Mouse (Mus musculus): ENCODE measurements around the gene Boll.
"Not testable (repeated sequence)": the region's sequence is repeated elsewhere in the genome, so short reads cannot be mapped to it uniquely, and the experiment has no call there.

The Boll gene

DNA sequence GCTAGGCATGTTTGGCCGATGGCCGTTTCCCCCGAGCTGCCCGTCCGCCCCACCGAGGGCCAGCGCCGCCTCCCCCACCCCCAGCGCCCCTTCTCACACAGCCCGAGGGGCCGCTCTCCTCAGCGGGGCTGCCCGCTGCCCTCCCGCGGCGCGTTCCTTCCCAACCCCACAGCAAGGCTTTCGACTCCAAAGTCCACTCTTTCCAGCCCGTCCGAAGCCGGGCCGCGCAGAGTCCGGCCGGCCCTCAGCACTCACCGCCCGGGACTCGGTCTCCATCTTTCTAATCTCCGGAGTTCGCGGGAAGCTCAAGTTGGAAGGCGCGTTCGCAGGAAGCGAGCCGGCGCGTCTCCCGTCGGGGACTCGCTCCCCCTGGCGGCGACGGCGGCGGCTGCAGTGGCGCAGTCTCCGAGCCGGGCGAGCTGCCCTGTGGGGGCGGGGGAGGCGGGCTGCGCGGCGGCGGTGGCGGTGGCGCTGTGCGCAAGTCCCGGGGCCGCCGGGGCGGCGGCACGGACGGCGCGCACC, at the start of gene Boll:
Gene Boll (minus strand): TSS at position 426 of the 522 bp plus-strand sequence.
- DNase-seq (ENCODE audit: low read depth, low spot score) = no peak

DNA sequence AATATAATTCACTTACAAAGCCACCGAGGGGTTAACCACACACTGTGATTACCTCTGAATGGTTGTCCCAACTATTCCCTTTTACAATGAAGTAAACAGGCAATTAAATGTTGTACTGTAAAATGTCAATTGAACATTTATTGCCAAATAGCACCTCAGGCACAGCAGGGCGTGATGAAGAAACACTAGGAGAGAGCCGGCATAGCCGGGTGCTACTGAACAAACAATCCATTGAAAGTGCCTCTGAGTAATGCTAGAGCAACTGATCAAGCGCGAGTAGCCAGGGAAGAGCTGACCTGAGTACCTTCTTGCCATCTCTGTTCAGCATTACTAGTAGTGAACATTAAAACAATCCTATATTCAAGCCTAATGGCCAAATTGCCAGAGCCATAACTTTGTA, 49.3 kb upstream of the Boll start:
- DNase-seq (ENCODE audit: low read depth, low spot score) = no peak

DNA sequence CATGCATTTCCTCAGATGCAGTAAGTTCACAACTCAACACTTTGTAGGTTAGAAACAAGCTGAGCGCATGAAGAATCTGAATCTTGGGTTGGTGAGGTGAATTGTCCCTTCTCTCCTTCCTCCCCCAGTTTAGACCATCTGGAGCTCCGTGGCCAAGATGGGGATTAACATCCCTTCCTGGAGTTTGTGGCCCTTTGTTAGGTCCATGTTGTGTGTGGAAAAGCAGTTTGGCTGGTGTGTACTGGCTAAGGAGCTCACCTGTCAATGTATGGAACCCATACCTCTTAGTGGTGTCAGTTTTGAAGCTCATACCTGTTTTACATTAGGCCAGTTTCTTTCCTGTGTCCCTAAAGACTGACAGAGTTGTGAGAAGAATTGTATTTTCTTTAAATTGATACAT, 47.8 kb upstream of the Boll start:
- no peak for DNase-seq (ENCODE audit: low read depth, low spot score)

DNA sequence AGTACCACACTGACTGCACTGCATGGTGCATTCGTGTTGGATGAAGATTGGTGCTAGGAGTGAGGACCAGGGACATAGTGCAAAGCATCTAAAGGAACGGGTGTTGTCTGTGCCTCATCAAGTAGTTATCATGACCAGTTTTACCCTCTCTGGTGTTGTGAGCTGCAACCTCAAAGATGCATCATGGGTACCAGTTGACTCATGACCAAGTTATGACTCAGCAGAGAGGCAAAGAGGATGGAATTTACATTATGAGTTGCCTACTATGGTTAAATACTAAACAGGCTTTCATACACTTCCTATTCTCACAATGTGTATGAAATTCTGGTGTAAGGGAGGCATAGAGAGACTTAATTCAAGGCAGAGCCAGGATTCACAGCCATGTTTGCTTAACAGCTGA, 47.4 kb upstream of the Boll start:
- peak; percentile 56 for DNase-seq (ENCODE audit: low read depth, low spot score)

DNA sequence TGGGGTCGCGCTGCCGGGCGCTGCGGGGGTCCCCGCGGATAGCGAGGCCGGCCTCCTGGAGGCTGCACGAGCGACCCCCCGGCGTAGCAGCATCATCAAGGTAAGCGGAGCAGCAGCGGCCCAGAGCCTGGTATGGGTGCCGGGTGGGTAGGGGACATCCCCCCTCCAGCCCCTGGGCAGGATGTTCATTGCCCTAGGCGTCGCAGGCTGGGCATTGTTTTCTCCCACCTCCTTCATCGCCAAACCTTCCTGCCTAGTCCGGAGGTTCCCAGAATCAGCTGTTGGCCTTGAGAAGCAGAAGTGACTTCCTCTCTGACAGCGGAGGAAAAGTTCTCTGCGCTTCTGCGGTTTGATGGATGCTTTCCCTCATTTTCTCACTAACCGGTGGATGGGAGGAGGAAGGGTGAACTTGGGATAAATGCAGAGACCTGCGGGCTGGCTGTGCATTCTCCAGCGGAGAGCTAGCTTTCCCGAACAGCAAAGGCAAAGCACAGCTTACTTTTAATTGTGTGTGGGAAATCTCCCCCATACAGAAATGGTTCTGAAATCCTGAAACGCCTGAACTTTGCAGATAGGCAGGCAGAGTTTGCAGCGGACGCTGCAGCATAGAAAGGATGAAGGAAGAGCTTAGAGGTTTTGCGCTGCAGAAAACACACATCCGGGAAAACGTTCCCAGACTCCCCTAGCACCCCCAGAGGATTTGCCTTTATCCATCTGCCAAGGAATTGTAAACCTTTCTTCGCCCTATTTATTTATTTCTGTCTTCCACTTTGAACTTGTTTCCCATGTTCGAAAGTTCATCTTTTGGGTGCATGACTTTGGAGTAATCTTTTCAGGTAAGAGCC, 43.5 kb upstream of the Boll start:
- DNase-seq (ENCODE audit: low read depth, low spot score) = no peak

DNA sequence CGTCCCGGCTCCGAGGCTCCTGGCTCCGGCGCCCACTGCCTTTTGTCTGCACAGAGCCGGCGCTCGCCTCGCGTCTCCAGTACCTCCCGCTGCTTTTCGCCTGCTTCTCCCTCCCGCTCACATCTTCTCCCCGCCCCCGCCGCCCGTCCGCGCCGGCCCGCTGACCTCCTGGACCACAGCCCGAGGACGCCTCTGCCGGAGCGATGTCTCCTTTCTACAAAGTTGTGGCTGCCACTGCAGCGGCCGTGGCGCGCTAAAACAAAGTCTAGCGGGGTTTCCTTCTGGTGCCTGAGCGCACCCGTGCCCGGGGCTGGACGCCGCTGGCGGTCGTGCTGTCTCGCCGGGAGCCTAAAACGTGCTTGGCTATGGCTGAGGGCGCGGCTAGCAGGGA, 42.7 kb upstream of the Boll start:
- no peak for DNase-seq (ENCODE audit: low read depth, low spot score)

DNA sequence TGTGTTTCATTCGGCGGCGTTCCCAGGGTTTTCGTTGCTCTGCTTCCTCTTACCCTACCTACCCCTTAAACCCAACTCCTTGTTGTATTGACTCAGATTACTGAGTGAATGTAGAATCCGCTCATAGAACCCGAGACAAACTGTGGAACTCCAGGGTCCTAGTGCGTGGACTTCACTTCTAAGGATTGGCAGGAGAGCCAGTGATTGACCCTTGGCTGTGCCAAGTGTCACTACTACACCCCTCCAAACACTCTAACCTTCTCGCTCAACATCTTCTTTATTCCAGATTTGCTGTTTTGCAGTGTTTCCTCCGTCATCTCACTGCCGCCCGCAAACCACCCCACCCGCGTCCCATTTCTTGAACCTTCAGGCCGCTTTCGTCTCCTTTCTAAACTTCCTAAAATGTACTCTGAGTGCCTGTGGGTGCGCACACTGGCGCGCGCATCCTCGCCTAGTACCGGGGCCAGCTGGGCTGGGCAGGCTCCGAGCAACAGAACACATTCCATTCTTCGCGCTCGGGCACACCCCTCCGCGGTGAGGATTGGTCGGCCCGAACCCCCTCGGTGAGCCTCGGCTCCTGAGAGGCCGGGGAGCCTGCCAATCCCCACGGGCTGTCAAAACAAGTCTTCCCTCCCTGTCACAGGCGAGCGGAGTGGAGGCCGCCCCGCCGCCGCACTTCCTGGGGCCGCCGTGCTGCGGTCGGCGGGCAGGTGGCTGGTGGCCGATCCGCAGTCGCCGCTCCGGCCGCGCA, 42.2 kb upstream of the Boll start, which contains the start of gene Plcl1:
Gene Plcl1 (plus strand): TSS at position 650 of the 751 bp plus-strand sequence.
- peak; percentile 71 for DNase-seq (ENCODE audit: low read depth, low spot score)

DNA sequence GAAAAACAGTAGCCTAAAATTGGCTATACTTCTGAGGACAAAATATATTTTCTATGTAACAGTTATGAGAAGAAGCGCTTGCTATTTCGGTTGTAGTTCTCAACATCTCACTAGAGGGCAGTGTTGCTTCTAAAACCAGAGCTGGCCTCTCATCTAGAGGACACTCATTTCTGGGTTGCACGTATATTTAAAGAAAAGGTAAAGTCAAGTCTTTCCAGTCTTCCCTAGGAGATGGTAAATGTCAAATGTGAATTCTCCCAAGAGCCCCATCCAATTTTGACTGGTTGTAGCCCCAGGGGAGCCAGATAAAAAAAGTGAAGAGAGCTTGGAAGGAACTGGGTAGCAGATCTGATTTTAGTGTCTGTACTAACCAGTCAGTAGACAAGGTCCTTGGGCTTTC, 41.2 kb upstream of the Boll start:
- DNase-seq (ENCODE audit: low read depth, low spot score) = peak; percentile 84

DNA sequence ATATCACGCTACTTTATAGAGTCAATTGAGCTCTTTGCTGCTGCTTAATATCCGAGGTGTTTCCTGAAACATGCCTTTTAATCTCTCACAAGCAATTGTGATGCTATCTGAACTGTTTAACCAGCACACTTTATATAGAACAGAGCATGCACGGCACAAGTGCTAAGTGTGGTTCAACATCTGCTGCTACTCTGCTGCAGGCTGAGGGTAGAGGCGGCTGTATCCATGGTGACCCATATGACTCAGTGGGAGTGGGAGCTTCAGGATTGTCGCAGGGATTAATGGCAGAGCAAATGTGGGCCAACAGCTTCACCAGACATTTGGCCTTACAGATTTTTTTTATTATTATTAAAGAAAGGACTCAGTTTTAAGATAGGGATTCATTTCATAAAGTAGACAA, 36.6 kb upstream of the Boll start:
- peak; percentile 13 for DNase-seq (ENCODE audit: low read depth, low spot score)

DNA sequence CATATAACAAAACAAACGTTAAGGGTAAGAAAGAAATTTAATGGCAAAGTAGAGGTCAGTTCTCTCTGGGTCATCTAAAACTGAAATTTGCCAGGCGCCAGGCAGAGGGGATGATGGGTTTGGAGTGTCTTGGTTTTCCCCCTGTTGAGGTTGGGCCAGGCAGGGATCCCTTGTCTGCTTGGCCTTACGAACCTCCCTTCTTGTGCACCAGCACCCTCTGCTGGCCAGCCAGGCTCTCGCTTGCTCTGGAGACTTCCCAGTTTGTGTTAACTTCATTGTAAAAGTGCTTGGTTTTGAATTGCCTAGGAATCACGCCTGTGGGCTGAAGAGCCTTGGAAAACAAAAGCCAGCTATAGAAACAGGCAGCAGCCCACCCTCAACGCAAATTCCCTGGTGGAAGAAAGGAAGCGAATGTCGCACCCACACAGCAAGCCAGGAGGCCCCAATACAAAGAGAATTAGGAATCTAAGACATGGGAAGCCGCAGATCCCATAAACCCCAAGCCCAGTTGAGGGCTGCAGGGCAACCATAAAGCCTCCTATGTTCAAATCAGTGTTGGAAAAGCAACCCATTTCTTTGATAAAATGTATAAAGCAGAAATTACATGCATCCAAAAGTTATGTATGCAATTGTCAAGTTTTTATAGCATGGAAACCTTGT, 20.0 kb upstream of the Boll start:
- DNase-seq (ENCODE audit: low read depth, low spot score) = peak; percentile 87

DNA sequence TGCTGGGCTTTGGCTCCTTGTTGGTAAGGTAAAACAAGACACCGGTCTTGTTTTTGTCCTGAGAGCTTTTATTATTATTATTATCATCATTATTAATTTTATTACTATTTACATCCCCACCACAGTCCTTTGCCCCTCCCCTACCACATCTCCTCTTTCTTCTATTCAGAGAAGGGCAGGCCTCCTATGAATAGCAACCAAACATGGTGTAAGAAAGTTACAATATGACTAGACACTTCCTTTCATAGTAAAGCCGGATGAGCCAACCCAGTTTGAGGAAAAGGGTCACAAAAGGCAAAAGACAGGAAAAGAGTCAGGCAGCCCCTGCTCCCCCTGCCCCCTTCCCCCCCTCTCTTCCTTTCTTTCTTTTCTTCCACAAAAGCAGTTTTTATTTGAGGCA, 17.3 kb upstream of the Boll start:
- no peak for DNase-seq (ENCODE audit: low read depth, low spot score)

DNA sequence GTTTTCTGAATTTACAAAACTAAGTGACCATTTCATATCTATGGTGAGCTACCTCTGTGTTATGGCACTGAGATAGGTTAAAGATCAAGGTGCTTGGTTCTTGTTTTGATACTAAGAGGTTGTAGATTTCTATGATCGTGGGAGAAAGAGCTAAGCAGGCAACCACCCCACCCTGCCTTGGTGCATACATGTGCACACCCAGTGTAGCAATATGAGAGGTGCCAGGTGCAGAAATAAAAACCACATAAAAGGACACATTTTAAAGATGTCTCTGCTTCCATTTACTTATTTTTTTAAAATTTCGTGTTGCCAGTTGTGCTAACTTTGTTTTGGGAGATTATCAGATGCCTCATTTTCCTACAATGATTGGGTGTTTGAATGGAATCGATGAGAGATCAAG, 9.4 kb upstream of the Boll start:
- DNase-seq (ENCODE audit: low read depth, low spot score) = no peak

DNA sequence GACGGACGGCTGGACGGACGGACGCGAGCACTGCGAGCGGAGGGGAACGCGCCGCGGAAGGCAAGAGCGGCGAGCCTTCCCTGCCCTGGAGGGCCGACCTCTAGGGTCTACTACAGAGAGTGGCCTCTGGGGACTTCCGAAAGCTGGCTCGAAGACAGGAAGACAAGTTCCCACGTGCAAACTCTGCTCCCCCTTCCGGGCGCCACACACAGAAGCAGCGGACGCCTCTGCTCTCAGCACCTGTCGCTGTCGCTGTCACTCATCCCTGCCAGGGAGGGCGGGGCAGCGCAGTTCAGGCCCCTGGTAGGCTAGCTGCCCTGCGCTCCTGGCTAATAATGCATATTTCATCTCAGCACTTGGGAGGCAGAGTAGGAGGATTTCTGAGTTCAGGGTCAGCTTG, 317 bp upstream of the Boll start:
- DNase-seq (ENCODE audit: low read depth, low spot score) = no peak

DNA sequence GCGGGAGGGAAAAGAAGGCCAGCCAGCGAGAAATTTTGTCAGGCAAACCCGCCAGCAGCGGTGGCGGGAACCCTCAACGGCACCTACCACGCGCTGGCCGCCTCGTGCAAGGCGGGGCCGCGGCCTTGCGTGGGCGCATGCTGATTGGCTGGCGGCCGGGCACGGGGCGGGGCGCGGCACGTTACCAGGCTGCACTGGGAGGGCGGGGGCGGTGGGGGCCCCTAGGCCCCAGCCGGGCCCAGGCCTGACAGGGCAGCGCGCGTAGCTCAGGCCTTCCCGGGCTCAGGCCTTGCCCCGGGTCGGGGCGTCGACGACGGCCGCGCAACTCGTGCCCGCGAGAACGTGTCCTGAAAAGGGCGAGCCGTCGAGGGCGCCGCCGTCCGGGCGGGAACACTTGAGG, 635 bp downstream of the Boll start:
- DNase-seq (ENCODE audit: low read depth, low spot score) = no peak

DNA sequence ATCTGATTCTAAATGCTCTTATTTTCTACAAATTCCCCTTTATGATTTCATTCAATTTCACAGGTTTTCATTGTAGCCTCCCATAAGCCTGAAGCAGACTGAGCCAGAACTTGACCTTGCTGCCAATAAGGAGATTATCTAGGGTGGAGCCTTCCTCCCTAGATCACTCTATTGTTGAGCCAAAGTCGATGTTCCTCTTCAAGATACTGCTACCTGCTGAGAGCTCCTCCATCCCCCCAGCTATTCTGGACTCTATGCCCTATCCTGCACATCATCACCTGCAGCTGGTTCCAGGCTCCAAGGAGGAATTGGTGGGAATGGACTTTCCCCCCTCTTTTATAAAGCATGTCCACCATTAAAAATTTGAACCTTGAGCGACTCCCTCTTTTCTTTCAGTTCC, 11.4 kb downstream of the Boll start:
- not testable (repeated sequence) for DNase-seq (ENCODE audit: low read depth, low spot score)

DNA sequence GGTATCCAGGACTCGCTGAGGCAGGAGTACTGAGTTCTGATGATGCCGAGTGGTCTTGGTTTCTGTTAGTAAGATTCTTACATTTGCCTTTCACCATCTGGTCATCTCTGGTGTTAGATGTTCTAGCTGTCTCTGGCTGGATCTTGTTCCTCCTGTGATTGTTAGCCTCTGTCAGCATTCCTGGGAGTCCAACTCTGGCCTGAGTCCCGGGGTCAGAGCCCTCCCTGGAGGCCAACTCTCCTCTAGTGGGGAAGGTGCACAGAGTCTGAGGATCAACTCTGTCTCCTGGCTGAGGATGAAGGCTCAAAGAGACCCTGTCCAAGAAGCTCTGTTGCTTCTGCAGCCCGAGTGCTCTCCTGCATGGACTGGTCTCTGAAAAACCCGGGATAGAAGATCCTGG, 37.8 kb downstream of the Boll start:
- not testable (repeated sequence) for DNase-seq (ENCODE audit: low read depth, low spot score)

DNA sequence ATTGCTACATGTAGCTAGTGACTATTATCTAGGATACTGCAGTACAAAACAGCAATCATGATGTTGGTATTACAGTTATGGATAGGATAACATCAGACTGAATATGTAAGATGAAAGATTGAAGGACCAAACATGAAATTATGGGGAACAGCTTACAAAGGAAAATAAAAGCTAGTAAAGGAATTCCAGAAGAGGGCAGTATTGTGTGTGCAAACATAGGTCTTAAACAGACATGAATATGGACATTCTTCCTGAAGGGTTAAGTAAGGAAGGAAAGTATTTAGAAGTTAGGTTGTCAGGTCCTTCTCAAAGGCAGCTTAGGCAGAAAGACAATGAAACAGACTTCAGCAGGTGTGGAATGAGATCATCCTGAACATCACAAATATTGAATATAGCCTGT, 62.2 kb downstream of the Boll start:
- peak; percentile 28 for DNase-seq (ENCODE audit: low read depth, low spot score)

DNA sequence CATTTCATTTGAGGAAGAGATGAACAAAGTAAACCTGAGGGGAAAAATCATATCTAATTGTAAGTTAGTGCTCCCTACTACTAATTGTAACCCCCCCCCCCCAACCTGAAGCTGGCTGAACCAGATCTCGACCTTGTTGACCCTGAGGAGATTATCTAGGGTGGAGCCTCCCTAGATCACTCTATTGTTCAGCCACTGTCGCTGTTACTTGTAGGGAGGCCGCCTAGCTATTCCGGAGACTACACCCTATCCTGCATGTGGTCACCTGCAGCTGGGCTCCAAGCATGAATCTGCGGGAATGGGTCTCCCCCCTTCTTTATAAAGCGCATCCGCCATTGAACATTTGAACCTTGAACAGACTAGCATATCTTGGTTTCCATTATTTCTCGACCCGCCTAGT, 84.2 kb downstream of the Boll start:
- no peak for DNase-seq (ENCODE audit: low read depth, low spot score)

DNA sequence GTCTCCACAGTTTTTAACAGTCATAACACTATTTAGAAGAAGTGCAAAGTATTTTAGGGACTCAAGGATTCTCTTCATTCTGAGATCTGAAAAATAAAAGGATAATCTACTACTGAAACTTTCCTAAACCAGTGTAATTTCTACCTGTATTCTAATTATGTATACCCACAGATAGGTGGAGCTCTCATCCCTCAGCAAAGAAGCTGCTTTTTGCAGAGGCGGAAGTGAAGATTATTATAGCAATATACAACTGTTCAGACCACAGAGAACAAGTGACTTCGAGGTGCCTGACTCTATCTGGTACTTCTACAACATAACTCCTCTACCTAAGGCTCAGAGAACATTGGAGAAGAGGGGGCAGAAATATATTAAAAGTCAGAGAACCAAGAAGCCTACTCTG, 97.8 kb downstream of the Boll start:
- no peak for DNase-seq (ENCODE audit: low read depth, low spot score)

DNA sequence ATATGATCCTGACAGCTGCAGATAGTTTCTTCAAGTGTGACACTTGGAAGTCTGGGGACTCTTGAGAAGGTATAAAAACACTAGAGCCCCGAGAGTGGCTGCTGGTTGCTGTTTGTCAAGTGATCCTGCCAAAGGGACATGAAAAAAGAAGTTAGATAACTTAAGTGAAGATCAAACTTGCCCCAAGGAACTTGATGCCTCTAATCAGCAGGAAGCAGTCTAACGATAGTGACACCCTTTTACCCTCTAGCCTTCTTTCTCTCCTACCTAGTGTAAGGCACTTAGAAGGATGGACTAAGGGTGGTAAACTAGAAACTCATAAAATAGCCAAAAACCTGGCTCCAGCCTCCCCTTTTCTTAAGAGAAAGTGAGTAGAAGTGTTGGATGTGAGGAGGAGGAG, 98.9 kb downstream of the Boll start:
- no peak for DNase-seq (ENCODE audit: low read depth, low spot score)

DNA sequence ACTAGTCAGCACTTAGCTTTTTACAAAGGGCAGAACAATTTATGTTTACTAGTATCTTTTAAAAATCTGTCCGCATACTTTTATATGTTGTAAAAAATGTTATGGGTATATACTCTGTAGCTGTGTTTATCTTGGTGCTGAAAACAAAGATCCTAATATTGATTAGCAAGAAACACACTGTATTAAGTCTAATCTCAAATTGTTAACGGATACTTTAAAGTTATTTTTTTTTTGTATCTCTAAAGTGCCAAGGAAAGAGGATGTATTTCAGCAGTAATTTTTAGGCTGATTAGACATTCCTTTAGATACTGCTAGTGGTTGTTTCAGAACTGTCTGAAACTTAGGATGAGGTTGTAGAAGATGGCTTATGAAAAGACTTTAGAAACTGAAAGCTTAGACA, 116.9 kb downstream of the Boll start:
- no peak for DNase-seq (ENCODE audit: low read depth, low spot score)

DNA sequence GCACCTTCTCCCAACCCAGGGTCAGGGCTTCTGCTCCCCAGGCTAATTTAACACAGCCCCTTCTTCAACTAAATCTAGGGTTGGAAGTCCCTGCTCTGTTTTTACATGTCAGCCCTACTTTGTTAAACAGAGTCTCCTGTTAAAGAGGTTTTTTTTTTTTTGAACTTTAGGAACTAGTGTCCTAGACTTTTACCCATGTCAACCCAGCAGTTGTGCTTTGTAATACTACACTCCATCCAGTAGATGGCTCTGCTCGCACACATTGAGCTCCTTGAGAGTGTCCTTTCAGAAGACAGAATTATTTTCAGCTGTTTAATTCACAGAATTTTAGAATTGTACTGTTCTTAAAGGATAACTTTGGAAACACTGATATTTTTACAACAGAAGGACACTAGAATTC, 124.0 kb downstream of the Boll start:
- peak; percentile 87 for DNase-seq (ENCODE audit: low read depth, low spot score)

Data from 3T3-L1 (cell line).